Mouse (Mus musculus): ENCODE results near the gene Nbeal2. TPM values are rescaled to one million over a fixed set of nuclear protein-coding genes. Genes with fewer than 3 reads are reported as not detected.

The Nbeal2 gene
- polyA plus RNA-seq, 1 experiment = 1.8 TPM

- Histone ChIP-seq H3K27ac (ENCODE audit: insufficient read depth, low read length) (no peak overlapping the region), H3K4me1 (ENCODE audit: control insufficient read depth, insufficient read depth, low read length) (peaks cover 3% of the 10 kb centered on the region; the same call in 1 of the 2 replicates), H3K4me3 (ENCODE audit: insufficient read depth, low read length) (no peak overlapping the region)
- no peak for TF ChIP-seq CTCF (IDR thresholded peaks at IDR 0.05; ENCODE audit: borderline replicate concordance, insufficient read depth, low read length)
- TF ChIP-seq POLR2A (IDR thresholded peaks at IDR 0.05; ENCODE audit: low read depth, low read length) = no peak
Measured at GRCm38 (mm10) chr9:110622621-110623219, 31.2 kb downstream of the Nbeal2 start.

- TF ChIP-seq CTCF (IDR thresholded peaks at IDR 0.05; ENCODE audit: borderline replicate concordance, insufficient read depth, low read length) (no peak), POLR2A (IDR thresholded peaks at IDR 0.05; ENCODE audit: low read depth, low read length) (no peak)
- Histone ChIP-seq H3K27ac (ENCODE audit: insufficient read depth, low read length) (no peak overlapping the region), H3K4me1 (ENCODE audit: control insufficient read depth, insufficient read depth, low read length) (peaks cover 3% of the 10 kb centered on the region; the same call in 1 of the 2 replicates), H3K4me3 (ENCODE audit: insufficient read depth, low read length) (no peak overlapping the region)
Measured at GRCm38 (mm10) chr9:110620685-110621084, 33.3 kb downstream of the Nbeal2 start.

GRCm38 (mm10) chr9:110620180-110620579, 33.8 kb downstream of the Nbeal2 start:
- no peak for TF ChIP-seq POLR2A (IDR thresholded peaks at IDR 0.05; ENCODE audit: low read depth, low read length)
- TF ChIP-seq CTCF (IDR thresholded peaks at IDR 0.05; ENCODE audit: borderline replicate concordance, insufficient read depth, low read length) = no peak
- H3K27ac ChIP-seq (ENCODE audit: insufficient read depth, low read length) = no peak overlapping the region
- H3K4me3 ChIP-seq (ENCODE audit: insufficient read depth, low read length) = no peak overlapping the region
- H3K4me1 ChIP-seq (ENCODE audit: control insufficient read depth, insufficient read depth, low read length) = peaks cover 3% of the 10 kb centered on the region; the same call in 1 of the 2 replicates

- no peaks in the 10 kb centered on the region for H3K4me1 ChIP-seq (ENCODE audit: control insufficient read depth, insufficient read depth, low read length)
- no peak overlapping the region for H3K4me3 ChIP-seq (ENCODE audit: insufficient read depth, low read length)
- no peak overlapping the region for H3K27ac ChIP-seq (ENCODE audit: insufficient read depth, low read length)
- TF ChIP-seq CTCF (IDR thresholded peaks at IDR 0.05; ENCODE audit: borderline replicate concordance, insufficient read depth, low read length) = no peak
Measured at GRCm38 (mm10) chr9:110617081-110617480, 36.9 kb downstream of the Nbeal2 start.

- TF ChIP-seq POLR2A (IDR thresholded peaks at IDR 0.05; ENCODE audit: low read depth, low read length) (no peak), CTCF (IDR thresholded peaks at IDR 0.05; ENCODE audit: borderline replicate concordance, insufficient read depth, low read length) (no peak)
- Histone ChIP-seq H3K27ac (ENCODE audit: insufficient read depth, low read length) (no peak overlapping the region), H3K4me3 (ENCODE audit: insufficient read depth, low read length) (no peak overlapping the region)
Measured at GRCm38 (mm10) chr9:110611471-110611870, 42.5 kb downstream of the Nbeal2 start.

GRCm38 (mm10) chr9:110583521-110583920, 70.4 kb downstream of the Nbeal2 start:
- Histone ChIP-seq H3K27ac (ENCODE audit: insufficient read depth, low read length) (no peak overlapping the region), H3K4me1 (ENCODE audit: control insufficient read depth, insufficient read depth, low read length) (no peaks in the 10 kb centered on the region), H3K4me3 (ENCODE audit: insufficient read depth, low read length) (no peak overlapping the region)
- TF ChIP-seq CTCF (IDR thresholded peaks at IDR 0.05; ENCODE audit: borderline replicate concordance, insufficient read depth, low read length) = no peak
- TF ChIP-seq POLR2A (IDR thresholded peaks at IDR 0.05; ENCODE audit: low read depth, low read length) = no peak

More at GRCm38 (mm10) chr9:110611471-110611870, 42.5 kb downstream of the Nbeal2 start:
- no peaks in the 10 kb centered on the region for H3K4me1 ChIP-seq (ENCODE audit: control insufficient read depth, insufficient read depth, low read length)

GRCm38 (mm10) chr9:110582161-110582560, 71.8 kb downstream of the Nbeal2 start:
- no peaks in the 10 kb centered on the region for H3K4me1 ChIP-seq (ENCODE audit: control insufficient read depth, insufficient read depth, low read length)
- H3K27ac ChIP-seq (ENCODE audit: insufficient read depth, low read length) = no peak overlapping the region
- no peak overlapping the region for H3K4me3 ChIP-seq (ENCODE audit: insufficient read depth, low read length)
- TF ChIP-seq POLR2A (IDR thresholded peaks at IDR 0.05; ENCODE audit: low read depth, low read length) = no peak

Other genes with a start within 250 kb of the Nbeal2 start
- 37.4 and 45.3 TPM in 2 replicates for gene Ptpn23, start 245.9 kb downstream of the Nbeal2 start, polyA plus RNA-seq (2011; ENCODE audit: insufficient read length, low read depth, missing spikeins)
- gene Ngp, start 234.4 kb downstream of the Nbeal2 start, polyA plus RNA-seq (2011; ENCODE audit: insufficient read length, low read depth, missing spikeins) = not detected in 2 replicates
- gene Klhl18, start 177.5 kb downstream of the Nbeal2 start, polyA plus RNA-seq (2011; ENCODE audit: insufficient read length, low read depth, missing spikeins) = 10.6 and 11.4 TPM in 2 replicates
- gene Kif9, start 177.2 kb downstream of the Nbeal2 start, polyA plus RNA-seq (2011; ENCODE audit: insufficient read length, low read depth, missing spikeins) = 1.6 and 1.7 TPM in 2 replicates
- 61.3 and 65.7 TPM in 2 replicates for gene Setd2, start 121.6 kb downstream of the Nbeal2 start, polyA plus RNA-seq (2011; ENCODE audit: insufficient read length, low read depth, missing spikeins)
- gene Nradd, start 29.7 kb downstream of the Nbeal2 start, polyA plus RNA-seq (2011; ENCODE audit: insufficient read length, low read depth, missing spikeins) = 107 and 109 TPM in 2 replicates
- 34.4 and 43.2 TPM in 2 replicates for gene Ccdc12, start 2.3 kb upstream of the Nbeal2 start, polyA plus RNA-seq (2011; ENCODE audit: insufficient read length, low read depth, missing spikeins)
- not detected in 2 replicates for gene Myl3, start 87.7 kb upstream of the Nbeal2 start, polyA plus RNA-seq (2011; ENCODE audit: insufficient read length, low read depth, missing spikeins)
- gene Pth1r, start 93.0 kb upstream of the Nbeal2 start, polyA plus RNA-seq (2011; ENCODE audit: insufficient read length, low read depth, missing spikeins) = 9.0 and 13.3 TPM in 2 replicates
- gene Prss42, start 144.0 kb upstream of the Nbeal2 start, polyA plus RNA-seq (2011; ENCODE audit: insufficient read length, low read depth, missing spikeins) = not detected in 2 replicates
- not detected in 2 replicates for gene Prss44, start 159.8 kb upstream of the Nbeal2 start, polyA plus RNA-seq (2011; ENCODE audit: insufficient read length, low read depth, missing spikeins)
- gene Prss43, start 172.5 kb upstream of the Nbeal2 start, polyA plus RNA-seq (2011; ENCODE audit: insufficient read length, low read depth, missing spikeins) = not detected in 2 replicates
- not detected in 2 replicates for gene Prss45, start 180.4 kb upstream of the Nbeal2 start, polyA plus RNA-seq (2011; ENCODE audit: insufficient read length, low read depth, missing spikeins)
- gene Prss46, start 190.3 kb upstream of the Nbeal2 start, polyA plus RNA-seq (2011; ENCODE audit: insufficient read length, low read depth, missing spikeins) = 0.86 and 1.4 TPM in 2 replicates
- not detected in 2 replicates for gene Prss50, start 203.8 kb upstream of the Nbeal2 start, polyA plus RNA-seq (2011; ENCODE audit: insufficient read length, low read depth, missing spikeins)
- 3.5 and 7.1 TPM in 2 replicates for gene Als2cl, start 225.7 kb upstream of the Nbeal2 start, polyA plus RNA-seq (2011; ENCODE audit: insufficient read length, low read depth, missing spikeins)
- 0.28 and 0.56 TPM in 2 replicates for gene Tmie, start 226.0 kb upstream of the Nbeal2 start, polyA plus RNA-seq (2011; ENCODE audit: insufficient read length, low read depth, missing spikeins)

All from embryonic fibroblast, embryonic 13.5 days (primary cell).